Comparison of ENCODE assay signal across 11 mouse cellular contexts in the genomic region with DNA sequence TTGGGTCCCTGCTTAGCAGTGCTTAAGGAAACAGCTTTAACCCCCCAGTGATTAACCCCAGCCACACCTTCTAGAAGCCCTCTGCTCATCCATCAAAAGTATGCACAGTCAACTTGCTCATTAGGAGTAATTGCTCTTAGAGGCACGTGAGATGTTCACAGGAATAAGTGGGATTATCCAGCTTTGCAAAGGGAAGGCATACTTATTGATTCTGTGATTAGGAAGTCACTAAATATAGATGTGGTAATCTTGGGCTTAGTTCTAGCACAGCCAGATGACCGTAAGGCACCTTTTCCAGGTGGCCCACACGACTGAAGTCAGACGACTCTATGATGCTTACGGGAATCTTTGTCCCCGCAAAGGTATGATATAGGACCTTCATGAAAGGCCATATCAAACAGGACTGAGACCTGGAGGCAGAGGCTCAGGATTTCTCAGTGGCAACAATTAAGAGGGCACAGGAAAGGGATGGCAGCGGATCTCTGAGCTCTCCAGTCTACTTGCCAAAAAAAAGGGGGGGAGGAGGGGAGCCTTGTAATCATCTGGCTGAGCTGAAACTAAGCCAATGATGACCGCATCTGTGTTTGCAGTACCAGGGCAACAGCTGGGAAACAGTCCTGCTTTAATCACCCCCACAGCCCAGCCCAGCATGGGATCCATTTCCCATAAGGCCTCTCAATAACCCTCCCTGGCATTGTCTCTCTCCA.
A peak's percentile ranks its signal among the peaks of the same experiment; 100 is the strongest.
DNase-seq lines count a peak whose midpoint lies in the region; ATAC-seq lines count a peak whose summit lies in the region.
"Had no signal": no experiment of that assay in that cellular context is flagged by ENCODE, and none has a peak within 500 bp of the region (broad histone marks: within the 10 kb centered on the region; RNA-seq: fewer than 3 reads in every experiment).

No protein-coding gene starts in this region.

- 0 out of 2 replicates have a peak, but pooled peaks have one; percentile 11 for ATAC-seq in forebrain, embryonic 13.5 days
- no peak for ATAC-seq in forebrain, embryonic 11.5 days (replicated peaks; ENCODE audit: low FRiP score)
- ATAC-seq in midbrain, embryonic 13.5 days: 0 out of 2 replicates have a peak, but pooled peaks have one; percentile 28
- ATAC-seq in midbrain, embryonic 11.5 days (ENCODE audit: low FRiP score): no peak
- ATAC-seq in granulocyte monocyte progenitor cell, adult 5-6 weeks (replicated peaks; ENCODE audit: poor library complexity, severe bottlenecking): no peak
- ATAC-seq: CD4-positive, CD25-positive, alpha-beta regulatory T cell, adult 4 months had no signal

- no peak for DNase-seq in forebrain, embryonic 11.5 days (ENCODE audit: low spot score)
- no peak for DNase-seq in midbrain, embryonic 11.5 days (ENCODE audit: low spot score, missing footprints)
- peak; percentile 22 to 33 for DNase-seq in heart, postnatal 36 days
- DNase-seq in retina, postnatal 7 days (ENCODE audit: low read depth, low spot score): peak; percentile 53
- no peak for DNase-seq in spleen, adult 12 weeks (ENCODE audit: low spot score)

- 60% methylated on average over 8 of the region's 8 CpGs for WGBS in forebrain, embryonic 13.5 days
- WGBS in forebrain, embryonic 11.5 days: 60% methylated on average over 8 of the region's 8 CpGs
- WGBS in midbrain, embryonic 13.5 days: 57% methylated on average over 8 of the region's 8 CpGs
- 62% methylated on average over 8 of the region's 8 CpGs for WGBS in midbrain, embryonic 11.5 days

- no peak overlapping the region for H3K4me3 ChIP-seq in forebrain, embryonic 13.5 days
- no peak overlapping the region for H3K4me3 ChIP-seq in forebrain, embryonic 11.5 days (ENCODE audit: low read depth, low read length)
- H3K4me3 ChIP-seq in midbrain, embryonic 13.5 days (replicated peaks): no peak overlapping the region
- H3K4me3 ChIP-seq in midbrain, embryonic 11.5 days (ENCODE audit: low read depth, low read length): no peak overlapping the region
- H3K4me3 ChIP-seq: layer of hippocampus, adult 2 months; midbrain, embryonic 12.5 days had no signal

- no peak overlapping the region for H3K27ac ChIP-seq in forebrain, embryonic 13.5 days
- no peak overlapping the region for H3K27ac ChIP-seq in forebrain, embryonic 11.5 days (ENCODE audit: low read depth, low read length)
- H3K27ac ChIP-seq in midbrain, embryonic 13.5 days: no peak overlapping the region
- H3K27ac ChIP-seq in midbrain, embryonic 11.5 days (ENCODE audit: low read depth, low read length): no peak overlapping the region
- H3K27ac ChIP-seq: midbrain, embryonic 12.5 days had no signal

- no peaks in the 10 kb centered on the region for H3K9me3 ChIP-seq in forebrain, embryonic 13.5 days (replicated peaks)
- no peaks in the 10 kb centered on the region for H3K9me3 ChIP-seq in forebrain, embryonic 11.5 days (ENCODE audit: control insufficient read depth, low read length)
- H3K9me3 ChIP-seq in midbrain, embryonic 13.5 days: no peaks in the 10 kb centered on the region
- H3K9me3 ChIP-seq in midbrain, embryonic 11.5 days (ENCODE audit: control insufficient read depth, low read length): no peaks in the 10 kb centered on the region
- H3K9me3 ChIP-seq: midbrain, embryonic 12.5 days had no signal

- no peak overlapping the region for H3K4me2 ChIP-seq in forebrain, embryonic 13.5 days
- no peak overlapping the region for H3K4me2 ChIP-seq in forebrain, embryonic 11.5 days (ENCODE audit: low read depth, low read length, severe bottlenecking)
- no peak overlapping the region for H3K4me2 ChIP-seq in midbrain, embryonic 13.5 days (replicated peaks)
- H3K4me2 ChIP-seq in midbrain, embryonic 11.5 days: no peak overlapping the region
- H3K4me2 ChIP-seq: midbrain, embryonic 12.5 days had no signal

- intact Hi-C loops in heart, postnatal 36 days (cut with DNase I): no loop called here

- peaks cover 6% of the 10 kb centered on the region; the same call in 1 of the 2 replicates for H3K4me1 ChIP-seq in forebrain, embryonic 13.5 days
- no peaks in the 10 kb centered on the region for H3K4me1 ChIP-seq in forebrain, embryonic 11.5 days (replicated peaks; ENCODE audit: control insufficient read depth, insufficient read depth, low read length)
- 0 out of 2 replicates have a peak, but pooled peaks cover 4% of the 10 kb centered on the region for H3K4me1 ChIP-seq in midbrain, embryonic 13.5 days (replicated peaks)
- H3K4me1 ChIP-seq in midbrain, embryonic 11.5 days (ENCODE audit: control insufficient read depth, insufficient read depth, low read length): no peaks in the 10 kb centered on the region

- H3K27me3 ChIP-seq in forebrain, embryonic 13.5 days: no peaks in the 10 kb centered on the region
- H3K27me3 ChIP-seq in forebrain, embryonic 11.5 days (ENCODE audit: control insufficient read depth, insufficient read depth, low read length): no peaks in the 10 kb centered on the region
- no peaks in the 10 kb centered on the region for H3K27me3 ChIP-seq in midbrain, embryonic 13.5 days
- H3K27me3 ChIP-seq in midbrain, embryonic 11.5 days (ENCODE audit: control insufficient read depth, insufficient read depth, low read length): no peaks in the 10 kb centered on the region
- H3K27me3 ChIP-seq: midbrain, embryonic 12.5 days had no signal

- no peak overlapping the region for H3K9ac ChIP-seq in forebrain, embryonic 13.5 days
- no peak overlapping the region for H3K9ac ChIP-seq in forebrain, embryonic 11.5 days (ENCODE audit: low read length)
- H3K9ac ChIP-seq in midbrain, embryonic 13.5 days (replicated peaks): no peak overlapping the region
- H3K9ac ChIP-seq in midbrain, embryonic 11.5 days (ENCODE audit: low read length): no peak overlapping the region
- H3K9ac ChIP-seq: midbrain, embryonic 12.5 days had no signal

- no peaks in the 10 kb centered on the region for H3K36me3 ChIP-seq in forebrain, embryonic 13.5 days (ENCODE audit: poor library complexity, severe bottlenecking)
- H3K36me3 ChIP-seq in forebrain, embryonic 11.5 days (ENCODE audit: control insufficient read depth, insufficient read depth, low read length): no peaks in the 10 kb centered on the region
- no peaks in the 10 kb centered on the region for H3K36me3 ChIP-seq in midbrain, embryonic 13.5 days
- no peaks in the 10 kb centered on the region for H3K36me3 ChIP-seq in midbrain, embryonic 11.5 days (ENCODE audit: control insufficient read depth, insufficient read depth, low read length)
- H3K36me3 ChIP-seq: midbrain, embryonic 12.5 days had no signal

Comparison
In these comparisons a context has a peak if more than half of its experiments do, and no peak if none do; other contexts are left out.
1. ATAC-seq: peak in forebrain, embryonic 13.5 days (single experiment) and midbrain, embryonic 13.5 days (single experiment); none in forebrain, embryonic 11.5 days (single experiment), midbrain, embryonic 11.5 days (single experiment) and granulocyte monocyte progenitor cell, adult 5-6 weeks (single experiment).
2. DNase-seq: peak in heart, postnatal 36 days (2 of 2) and retina, postnatal 7 days (single experiment); none in forebrain, embryonic 11.5 days (single experiment), midbrain, embryonic 11.5 days (single experiment) and spleen, adult 12 weeks (single experiment).